Mouse (Mus musculus): ENCODE measurements around the gene Atg13. TPM values are rescaled to one million over a fixed set of nuclear protein-coding genes. Genes with fewer than 3 reads are reported as not detected.

Gene Atg13
- polyA plus RNA-seq, 1 experiment from 2014 or later = 32.8 TPM

GRCm38 (mm10) chr2:91656774-91657173, 53.6 kb downstream of the Atg13 start:
- no peak overlapping the region for H3K9ac ChIP-seq (ENCODE audit: low read depth, low read length)
- no peak for ATAC-seq
- H3K4me3 ChIP-seq (ENCODE audit: low read length) = no peak overlapping the region
- 81% methylated on average over 8 of the region's 8 CpGs for WGBS
- H3K27me3 ChIP-seq (replicated peaks; ENCODE audit: control insufficient read depth, insufficient read depth, low read length) = no peaks in the 10 kb centered on the region
- H3K4me1 ChIP-seq (ENCODE audit: control insufficient read depth, insufficient read depth, low read depth, low read length) = peaks cover 5% of the 10 kb centered on the region
- H3K36me3 ChIP-seq (ENCODE audit: control insufficient read depth, insufficient read depth, low read length) = peaks cover 26% of the 10 kb centered on the region
- H3K27ac ChIP-seq (ENCODE audit: low read depth, low read length) = no peak overlapping the region
- H3K4me2 ChIP-seq (ENCODE audit: low read length) = no peak overlapping the region
- no peaks in the 10 kb centered on the region for H3K9me3 ChIP-seq (ENCODE audit: control insufficient read depth, low read length)

- Histone ChIP-seq H3K27me3 (replicated peaks; ENCODE audit: control insufficient read depth, insufficient read depth, low read length) (no peaks in the 10 kb centered on the region), H3K4me2 (ENCODE audit: low read length) (no peak overlapping the region), H3K9ac (ENCODE audit: low read depth, low read length) (no peak overlapping the region), H3K4me1 (ENCODE audit: control insufficient read depth, insufficient read depth, low read depth, low read length) (peaks cover 8% of the 10 kb centered on the region), H3K27ac (ENCODE audit: low read depth, low read length) (no peak overlapping the region), H3K4me3 (ENCODE audit: low read length) (no peak overlapping the region), H3K9me3 (ENCODE audit: control insufficient read depth, low read length) (no peaks in the 10 kb centered on the region), H3K36me3 (ENCODE audit: control insufficient read depth, insufficient read depth, low read length) (peaks cover 26% of the 10 kb centered on the region)
- ATAC-seq = no peak
- 76% methylated on average over 6 of the region's 6 CpGs for WGBS
Observed at GRCm38 (mm10) chr2:91655827-91656226, 54.5 kb downstream of the Atg13 start.

- H3K4me2 ChIP-seq (ENCODE audit: low read length) = no peak overlapping the region
- H3K4me3 ChIP-seq (ENCODE audit: low read length) = no peak overlapping the region
- peaks cover 26% of the 10 kb centered on the region for H3K36me3 ChIP-seq (ENCODE audit: control insufficient read depth, insufficient read depth, low read length)
- no peak overlapping the region for H3K27ac ChIP-seq (ENCODE audit: low read depth, low read length)
- H3K9me3 ChIP-seq (ENCODE audit: control insufficient read depth, low read length) = no peaks in the 10 kb centered on the region
- H3K9ac ChIP-seq (ENCODE audit: low read depth, low read length) = no peak overlapping the region
- WGBS = 91% methylated on average over 5 of the region's 5 CpGs
- H3K4me1 ChIP-seq (ENCODE audit: control insufficient read depth, insufficient read depth, low read depth, low read length) = peaks cover 11% of the 10 kb centered on the region
- no peaks in the 10 kb centered on the region for H3K27me3 ChIP-seq (replicated peaks; ENCODE audit: control insufficient read depth, insufficient read depth, low read length)
- no peak for ATAC-seq
Observed at GRCm38 (mm10) chr2:91655388-91655787, 55.0 kb downstream of the Atg13 start.

- no peak overlapping the region for H3K9ac ChIP-seq (ENCODE audit: low read depth, low read length)
Observed at GRCm38 (mm10) chr2:91652863-91653262, 57.5 kb downstream of the Atg13 start.

GRCm38 (mm10) chr2:91651458-91652258, 58.7 kb downstream of the Atg13 start:
- Histone ChIP-seq H3K4me3 (ENCODE audit: low read length) (no peak overlapping the region), H3K27ac (ENCODE audit: low read depth, low read length) (no peak overlapping the region), H3K4me1 (ENCODE audit: control insufficient read depth, insufficient read depth, low read depth, low read length) (peaks cover 18% of the 10 kb centered on the region), H3K9ac (ENCODE audit: low read depth, low read length) (no peak overlapping the region), H3K4me2 (ENCODE audit: low read length) (no peak overlapping the region), H3K27me3 (replicated peaks; ENCODE audit: control insufficient read depth, insufficient read depth, low read length) (no peaks in the 10 kb centered on the region), H3K36me3 (ENCODE audit: control insufficient read depth, insufficient read depth, low read length) (peaks cover 18% of the 10 kb centered on the region), H3K9me3 (ENCODE audit: control insufficient read depth, low read length) (no peaks in the 10 kb centered on the region)
- 87% methylated on average over 14 of the region's 14 CpGs for WGBS
- no peak for ATAC-seq

More at GRCm38 (mm10) chr2:91652863-91653262, 57.5 kb downstream of the Atg13 start:
- Histone ChIP-seq H3K9me3 (ENCODE audit: control insufficient read depth, low read length) (no peaks in the 10 kb centered on the region), H3K36me3 (ENCODE audit: control insufficient read depth, insufficient read depth, low read length) (peaks cover 19% of the 10 kb centered on the region), H3K4me1 (ENCODE audit: control insufficient read depth, insufficient read depth, low read depth, low read length) (peaks cover 18% of the 10 kb centered on the region), H3K4me2 (ENCODE audit: low read length) (no peak overlapping the region), H3K27ac (ENCODE audit: low read depth, low read length) (no peak overlapping the region), H3K4me3 (ENCODE audit: low read length) (no peak overlapping the region), H3K27me3 (replicated peaks; ENCODE audit: control insufficient read depth, insufficient read depth, low read length) (no peaks in the 10 kb centered on the region)
- 52% methylated on average over 6 of the region's 6 CpGs for WGBS
- no peak for ATAC-seq

- peaks cover 18% of the 10 kb centered on the region for H3K4me1 ChIP-seq (ENCODE audit: control insufficient read depth, insufficient read depth, low read depth, low read length)
- peak overlapping the region; percentile 61 for H3K4me3 ChIP-seq (ENCODE audit: low read length)
- peak overlapping the region; percentile 80 for H3K27ac ChIP-seq (ENCODE audit: low read depth, low read length)
- peak overlapping the region; percentile 76 for H3K9ac ChIP-seq (ENCODE audit: low read depth, low read length)
- peaks cover 20% of the 10 kb centered on the region for H3K36me3 ChIP-seq (ENCODE audit: control insufficient read depth, insufficient read depth, low read length)
- no peaks in the 10 kb centered on the region for H3K9me3 ChIP-seq (ENCODE audit: control insufficient read depth, low read length)
- peak overlapping the region; percentile 71 for H3K4me2 ChIP-seq (ENCODE audit: low read length)
- ATAC-seq = peak; percentile 60
- WGBS = 17% methylated on average over 16 of the region's 16 CpGs
- H3K27me3 ChIP-seq (replicated peaks; ENCODE audit: control insufficient read depth, insufficient read depth, low read length) = no peaks in the 10 kb centered on the region
Observed at GRCm38 (mm10) chr2:91650360-91650995, 59.9 kb downstream of the Atg13 start.

- Histone ChIP-seq H3K4me2 (ENCODE audit: low read length) (peak within 1 kb of the TSS; percentile 94), H3K27ac (ENCODE audit: low read depth, low read length) (peak within 1 kb of the TSS; percentile 80), H3K9me3 (ENCODE audit: control insufficient read depth, low read length) (no peaks in the 10 kb centered on the region), H3K4me1 (ENCODE audit: control insufficient read depth, insufficient read depth, low read depth, low read length) (peaks cover 18% of the 10 kb centered on the region), H3K27me3 (replicated peaks; ENCODE audit: control insufficient read depth, insufficient read depth, low read length) (no peaks in the 10 kb centered on the region), H3K4me3 (ENCODE audit: low read length) (peak within 1 kb of the TSS; percentile 61), H3K9ac (ENCODE audit: low read depth, low read length) (peak within 1 kb of the TSS; percentile 77), H3K36me3 (ENCODE audit: control insufficient read depth, insufficient read depth, low read length) (peaks cover 27% of the 10 kb centered on the region)
- under 1% methylated on average over 44 of the region's 44 CpGs for WGBS
- ATAC-seq = peak; percentile 94
Observed at GRCm38 (mm10) chr2:91649553-91650359, 60.6 kb downstream of the Atg13 start, which contains the start of the genes Zfp408 and Arhgap1. Zfp408 (minus strand) TSS chr2:91649791. Arhgap1 (plus strand) TSS chr2:91649860.

- Histone ChIP-seq H3K27ac (ENCODE audit: low read depth, low read length) (peak overlapping the region; percentile 80), H3K9ac (ENCODE audit: low read depth, low read length) (peak overlapping the region; percentile 77), H3K9me3 (ENCODE audit: control insufficient read depth, low read length) (no peaks in the 10 kb centered on the region), H3K27me3 (replicated peaks; ENCODE audit: control insufficient read depth, insufficient read depth, low read length) (no peaks in the 10 kb centered on the region), H3K4me1 (ENCODE audit: control insufficient read depth, insufficient read depth, low read depth, low read length) (peaks cover 18% of the 10 kb centered on the region), H3K36me3 (ENCODE audit: control insufficient read depth, insufficient read depth, low read length) (peaks cover 32% of the 10 kb centered on the region), H3K4me3 (ENCODE audit: low read length) (peak overlapping the region; percentile 61), H3K4me2 (ENCODE audit: low read length) (peak overlapping the region; percentile 94)
- peak; percentile 18 for ATAC-seq
- WGBS = 3% methylated on average over 15 of the region's 15 CpGs
Observed at GRCm38 (mm10) chr2:91649152-91649551, 61.2 kb downstream of the Atg13 start.

Measured in hindbrain, embryonic 16.5 days (tissue).